Mouse (Mus musculus): ENCODE data around the gene Tmem150b.
A peak's percentile ranks its signal among the peaks of the same experiment; 100 is the strongest.

Gene Tmem150b

DNA sequence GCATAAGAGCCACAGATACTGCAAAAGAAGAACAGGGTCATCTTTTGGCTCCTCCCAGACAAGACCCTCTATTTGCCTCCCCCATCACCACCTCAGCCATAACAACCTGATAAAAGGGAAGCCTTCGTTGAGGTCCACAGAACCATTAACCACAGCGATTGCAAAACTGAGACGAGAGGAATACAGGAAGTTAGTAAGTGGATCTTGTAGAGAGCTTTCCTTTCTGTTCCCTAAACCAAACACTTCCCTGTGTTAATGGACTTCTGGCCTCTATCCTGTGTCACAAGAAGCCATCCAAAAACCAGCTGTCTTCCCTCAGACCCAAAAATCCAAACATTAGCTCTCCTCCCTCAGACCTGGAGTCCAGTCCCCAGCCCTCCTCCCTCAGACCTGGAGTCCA is 690 bp downstream of the Tmem150b start:
- no peak for DNase-seq

DNA sequence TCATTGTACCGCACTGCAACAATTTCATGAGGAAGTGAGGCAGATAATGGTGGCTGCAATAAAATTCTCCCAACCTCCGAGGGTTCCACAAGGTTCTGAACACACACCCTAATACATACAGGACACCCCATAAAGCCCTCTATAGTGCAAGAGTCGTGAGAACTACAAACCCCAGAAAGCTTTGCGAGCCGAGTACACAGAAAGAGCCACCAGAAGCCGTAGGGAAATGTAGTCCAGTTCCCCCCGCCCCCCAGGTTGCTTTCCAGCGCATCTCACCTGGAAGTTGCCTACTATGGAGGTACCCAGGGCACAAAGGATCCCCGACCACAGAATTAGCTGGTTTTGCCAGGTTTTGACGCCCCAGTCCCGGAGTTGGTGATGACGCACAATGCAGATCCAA is 1.5 kb downstream of the Tmem150b start:
- DNase-seq: peak; percentile 52 to 73

DNA sequence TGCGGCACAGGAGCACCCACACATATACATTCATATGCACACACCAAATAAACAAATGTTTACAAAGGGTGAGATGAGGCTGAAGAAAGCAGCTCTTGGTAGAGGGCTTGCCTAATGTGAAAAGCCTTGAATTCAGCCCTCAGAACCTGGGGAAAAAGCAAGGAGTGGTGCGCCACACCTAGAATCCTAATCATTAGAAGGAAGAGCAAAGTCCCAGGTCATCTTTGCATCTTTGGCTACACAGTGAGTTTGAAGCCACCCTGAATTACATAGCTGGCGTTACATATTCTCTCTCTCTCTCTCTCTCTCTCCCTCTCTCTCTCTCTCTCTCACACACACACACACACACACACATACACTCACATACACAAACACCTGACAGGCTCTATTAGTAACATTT is 5.8 kb downstream of the Tmem150b start:
- no peak for DNase-seq

DNA sequence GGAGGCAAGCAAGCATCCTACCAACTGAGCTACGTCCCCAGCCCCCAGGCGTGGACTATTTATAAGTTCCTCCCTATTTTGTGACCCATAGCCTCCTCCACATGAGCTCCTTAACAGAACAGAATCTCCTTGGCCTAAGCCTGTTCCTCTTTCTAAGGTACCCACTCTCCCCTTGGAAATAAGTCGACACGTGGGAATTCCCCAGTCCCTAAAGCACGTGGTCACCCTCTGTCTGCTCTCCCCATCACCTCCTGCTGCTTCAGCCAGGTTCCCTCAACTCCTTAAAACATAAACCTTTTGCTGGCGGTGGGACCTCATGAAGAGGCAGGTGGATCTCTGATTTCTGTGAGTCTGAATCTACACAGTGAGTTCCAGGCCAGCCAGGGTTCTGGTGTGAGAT is 8.1 kb downstream of the Tmem150b start:
- DNase-seq: no peak

DNA sequence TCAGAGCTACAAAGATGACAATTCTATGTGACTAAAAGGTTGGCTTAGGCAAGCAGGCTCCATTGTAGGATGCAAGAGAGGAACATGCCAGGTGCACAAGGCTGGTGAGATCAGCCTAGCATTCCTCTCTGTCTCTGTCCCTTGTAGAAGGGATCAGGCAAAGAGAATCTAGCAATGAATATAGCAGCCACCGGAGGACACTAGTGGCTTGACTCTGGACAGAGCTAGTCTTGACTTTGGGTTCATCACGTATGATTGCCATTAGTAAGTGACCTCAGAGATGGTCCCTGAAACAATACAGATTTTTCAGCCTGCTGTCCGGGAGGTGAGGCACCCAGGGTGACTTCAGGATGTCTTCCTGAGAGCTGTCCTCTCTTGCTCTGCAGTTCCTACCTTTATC is 12.5 kb downstream of the Tmem150b start:
- DNase-seq: no peak

DNA sequence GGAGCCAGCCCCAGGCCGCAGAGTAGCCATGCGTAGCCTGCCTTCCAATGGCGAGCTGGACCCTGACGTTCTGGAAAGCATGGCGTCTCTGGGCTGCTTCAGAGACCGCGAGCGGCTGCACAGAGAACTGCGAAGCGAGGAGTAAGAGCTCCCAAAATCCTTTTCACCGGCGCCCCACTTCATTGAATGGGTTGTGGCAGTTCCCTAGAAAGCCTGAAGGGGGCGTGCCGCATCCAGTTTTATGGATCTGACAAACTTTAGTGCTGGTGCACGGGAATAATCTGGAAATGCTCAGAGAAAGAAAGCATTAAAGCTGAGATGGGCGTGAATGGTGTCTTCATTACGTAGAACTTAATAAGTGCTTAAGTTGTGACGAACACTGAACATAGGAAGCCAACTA is 20.0 kb downstream of the Tmem150b start:
- peak; percentile 55 to 68 for DNase-seq

DNA sequence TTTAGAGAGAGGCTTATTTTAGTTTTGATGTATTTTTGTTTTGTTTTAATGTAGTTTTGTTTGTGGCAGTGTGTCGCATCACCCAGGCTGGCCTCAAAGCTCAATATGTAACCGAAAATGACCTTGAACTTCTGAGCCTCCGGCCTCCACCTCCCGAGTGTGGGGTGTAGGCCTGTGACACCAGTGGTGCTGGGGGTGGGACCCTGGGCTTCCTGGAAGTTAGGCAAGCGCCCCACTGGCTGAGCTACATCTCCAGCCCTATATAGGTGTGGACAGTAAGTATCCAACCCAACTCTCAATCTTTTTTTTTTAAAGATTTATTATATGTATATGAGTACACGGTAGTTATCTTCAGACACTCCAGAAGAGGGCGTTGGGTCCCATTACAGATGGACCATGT is 21.9 kb downstream of the Tmem150b start:
- DNase-seq: no peak

DNA sequence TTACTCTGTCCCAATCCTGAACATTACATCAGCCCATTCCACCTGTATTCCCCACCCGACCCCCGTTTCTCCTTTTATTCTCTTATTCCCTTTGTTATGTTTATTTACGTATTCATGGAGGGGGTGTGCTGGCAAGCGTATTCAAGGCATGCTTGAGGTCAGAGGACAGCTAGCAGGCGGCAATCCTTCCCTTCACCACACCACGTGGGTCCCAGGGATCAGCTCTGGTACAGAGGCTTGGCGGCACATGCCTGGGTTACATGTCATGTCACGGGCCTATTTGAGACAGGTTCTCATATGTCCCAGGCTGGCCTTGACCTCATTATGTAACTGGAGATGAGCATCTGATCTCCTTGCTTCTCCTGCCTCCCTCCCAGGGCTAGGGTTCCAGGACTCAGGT is 22.7 kb downstream of the Tmem150b start:
- DNase-seq: peak in 1 of 2 experiments; percentile 16

DNA sequence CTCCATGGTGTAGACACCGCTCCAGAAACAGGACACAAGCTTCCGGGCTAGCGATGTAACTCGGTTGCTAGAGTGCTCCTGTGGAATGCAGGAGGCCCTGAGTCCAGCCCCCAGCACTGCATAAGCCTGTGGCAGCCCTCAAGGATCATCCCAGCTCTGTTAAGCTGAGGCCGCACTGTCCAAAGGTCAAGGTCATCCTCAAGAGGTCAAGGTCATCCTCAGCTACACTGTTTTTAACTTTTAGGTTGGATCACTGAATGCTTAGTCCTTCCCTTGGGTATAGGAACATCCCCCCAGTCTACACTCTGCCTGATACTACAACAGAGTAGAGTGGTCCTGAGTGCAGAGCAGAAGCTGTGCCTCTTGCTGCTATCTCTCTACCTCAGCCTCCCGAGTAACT is 32.0 kb downstream of the Tmem150b start:
- no peak for DNase-seq

DNA sequence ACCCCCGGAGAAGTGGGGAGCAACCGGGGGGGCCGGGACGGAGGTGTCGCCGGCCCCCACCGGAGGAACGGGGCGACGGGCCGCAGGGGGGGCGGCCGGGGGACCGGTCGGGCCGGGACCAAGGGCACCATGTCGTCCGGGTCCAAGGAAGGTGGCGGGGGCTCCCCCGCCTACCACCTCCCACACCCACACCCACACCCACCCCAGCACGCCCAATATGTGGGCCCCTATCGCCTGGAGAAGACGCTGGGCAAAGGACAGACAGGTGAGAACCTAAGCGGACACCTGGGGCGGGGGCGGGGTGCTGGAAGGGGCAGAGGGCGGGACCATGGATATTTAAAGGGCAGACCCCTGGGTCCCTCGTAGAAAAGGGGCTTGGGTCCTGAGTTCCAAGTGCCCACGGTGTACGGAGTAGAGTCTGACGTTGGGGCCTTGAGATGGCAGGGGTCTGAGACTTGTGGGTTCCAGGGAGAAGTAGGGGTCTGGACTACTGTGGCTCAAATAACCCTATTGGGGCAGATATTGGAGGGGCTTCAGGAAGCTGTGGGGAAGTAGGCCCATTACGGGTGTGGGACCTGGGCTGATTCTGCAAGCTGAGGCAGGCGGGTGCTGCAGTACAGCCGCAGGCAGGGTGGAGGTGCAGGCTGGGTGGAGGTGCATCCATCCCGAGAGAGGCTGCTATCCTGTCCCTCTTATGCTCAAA is 33.9 kb downstream of the Tmem150b start:
- DNase-seq: peak; percentile 58

DNA sequence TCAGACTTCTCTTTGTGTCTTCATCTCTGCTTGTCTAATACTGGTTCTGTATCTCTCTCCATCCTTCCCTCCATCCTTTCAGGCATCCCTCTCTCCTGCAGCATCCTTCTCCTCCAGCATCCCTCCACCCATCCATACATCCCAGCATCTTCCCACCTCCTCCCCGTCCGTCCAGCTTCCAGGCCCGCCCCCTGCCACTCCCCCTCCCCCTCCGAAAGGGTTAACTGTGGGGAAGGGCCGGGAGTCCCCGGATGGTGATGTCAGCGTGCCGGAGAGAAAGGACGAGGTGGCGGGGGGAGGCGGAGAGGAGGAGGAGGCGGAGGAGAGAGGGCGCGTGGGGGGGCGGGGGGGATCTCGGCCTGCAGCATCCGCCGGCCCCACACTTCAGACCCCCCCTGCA is 34.7 kb downstream of the Tmem150b start, which contains the start of gene Brsk1:
TSS of gene Brsk1 (plus strand) at position 218 of the 400 bp plus-strand sequence.
- DNase-seq: peak; percentile 87 to 94

DNA sequence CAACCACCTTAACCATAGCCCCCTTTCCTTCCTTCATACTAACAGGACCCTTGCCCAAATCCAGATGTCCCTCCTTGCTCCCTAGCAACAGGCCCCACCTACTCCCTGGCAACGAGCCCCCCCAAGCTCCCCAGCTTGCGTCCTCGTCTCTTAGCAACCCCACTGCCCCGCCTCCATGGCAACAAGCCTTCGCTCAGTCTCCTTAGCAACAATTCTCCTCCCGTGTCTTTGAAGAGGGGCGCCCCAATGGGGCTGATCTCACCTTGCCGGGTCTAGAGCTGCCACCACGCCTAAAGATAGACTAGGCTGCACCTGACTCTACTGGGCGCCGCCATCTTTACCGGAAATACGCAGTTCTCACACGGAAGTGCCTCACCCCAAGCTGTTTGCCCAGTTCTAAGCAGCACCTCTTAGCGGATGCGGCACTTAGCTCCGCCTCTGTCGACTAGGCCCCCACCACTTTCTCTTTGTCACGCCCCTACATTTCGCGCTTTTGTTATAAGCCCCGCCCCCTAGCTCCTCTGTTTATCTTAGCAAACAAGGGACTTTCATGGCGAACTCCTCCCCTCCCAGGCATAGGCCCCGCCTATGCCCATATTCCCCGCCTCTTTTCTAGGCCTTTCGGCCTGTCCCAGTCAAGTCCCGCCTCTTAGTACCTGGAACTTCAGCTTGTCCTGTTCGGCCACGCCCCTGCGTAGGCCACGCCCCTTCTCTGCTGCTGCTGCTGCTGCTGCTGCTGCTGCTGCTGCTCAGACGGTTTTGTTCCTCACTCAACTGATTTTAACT is 40.2 kb downstream of the Tmem150b start, which contains the start of gene Hspbp1:
TSS of gene Hspbp1 (minus strand) at position 437 of the 786 bp plus-strand sequence.
- peak; percentile 89 to 90 for DNase-seq

DNA sequence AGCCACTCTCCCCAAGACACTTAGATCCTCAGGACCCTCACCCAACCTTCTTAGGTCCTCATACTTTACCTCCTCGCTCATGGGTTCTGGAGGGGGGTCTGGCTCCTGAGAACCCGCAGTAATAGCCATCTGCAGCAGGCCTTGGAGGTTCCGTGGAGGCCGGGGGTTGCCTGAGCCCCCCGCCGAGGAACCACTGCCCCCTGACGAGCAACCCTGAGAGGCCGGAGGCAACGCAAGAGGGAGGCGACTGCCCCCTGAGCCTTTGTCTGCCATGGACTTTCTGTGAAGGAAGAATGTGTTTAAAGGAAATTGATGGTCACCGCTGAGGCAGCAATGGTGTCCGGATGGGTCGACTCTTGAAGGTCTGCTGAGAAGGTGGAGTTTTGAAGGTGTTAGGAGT is 40.8 kb downstream of the Tmem150b start:
- no peak for DNase-seq

DNA sequence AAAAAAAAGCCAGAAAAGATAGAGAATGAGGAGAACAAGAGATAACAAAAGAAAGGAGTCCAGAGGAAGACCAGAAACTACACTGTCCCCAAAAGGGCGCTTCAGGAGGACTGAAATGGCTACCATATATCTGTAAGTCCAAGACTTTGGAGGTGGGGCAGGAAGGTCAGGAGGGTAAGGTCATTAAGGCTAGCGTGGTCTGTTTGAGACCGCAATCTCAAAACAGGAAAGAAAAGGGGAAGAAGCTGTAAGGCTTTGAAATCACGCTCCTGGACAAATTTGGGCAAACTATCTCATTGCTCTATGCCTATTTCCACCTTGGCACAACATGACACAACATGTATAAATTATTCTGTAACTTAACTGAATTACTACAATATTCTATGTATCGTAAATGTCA is 41.7 kb downstream of the Tmem150b start:
- no peak for DNase-seq

DNA sequence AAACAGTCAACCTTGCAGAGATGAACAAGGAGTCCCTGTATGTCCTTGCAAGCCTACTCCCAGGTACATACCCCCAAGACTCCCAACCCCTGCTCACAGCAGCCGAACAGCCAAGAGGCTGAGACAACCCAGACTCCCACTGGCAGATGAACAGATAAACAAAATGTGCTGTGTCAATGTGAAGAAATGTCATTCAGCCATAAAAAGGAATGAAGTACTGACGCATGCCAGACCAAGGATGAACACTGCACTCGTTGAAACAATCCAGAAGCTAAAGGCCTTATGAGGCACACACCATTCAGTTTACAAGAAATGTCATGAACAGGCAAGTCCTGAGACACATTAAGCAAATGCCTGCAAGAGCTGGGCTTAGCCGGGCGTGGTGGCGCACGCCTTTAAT is 49.8 kb downstream of the Tmem150b start:
- DNase-seq: no peak

DNA sequence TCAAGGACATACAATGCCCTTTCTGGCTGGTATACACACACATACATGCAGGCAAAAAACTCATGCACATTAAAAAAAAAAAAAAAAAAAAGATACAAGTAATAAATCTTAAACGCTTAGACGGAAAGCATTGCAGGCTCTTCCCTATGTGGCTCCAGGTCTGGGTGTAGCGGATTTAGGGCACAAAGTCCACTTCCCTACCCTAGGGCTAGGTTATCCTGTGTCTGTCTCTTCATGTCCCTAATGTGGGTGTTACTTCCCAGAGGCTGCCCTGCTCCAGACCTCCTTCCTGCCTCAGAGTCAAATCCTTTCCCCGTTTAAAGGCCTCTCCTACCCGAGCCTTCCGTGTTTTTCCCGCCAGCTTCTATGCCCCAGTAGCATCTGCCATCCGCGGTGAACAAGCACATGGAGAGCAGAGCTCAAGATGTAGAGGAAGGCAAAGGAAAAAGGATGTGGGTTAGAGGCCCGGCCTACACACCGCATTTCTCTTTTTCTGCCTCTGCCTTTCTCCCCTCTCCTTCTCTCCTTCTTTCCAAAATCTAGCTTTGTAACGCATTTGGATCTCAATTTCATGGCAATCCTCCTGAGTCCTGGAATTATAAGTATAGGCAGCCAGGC is 50.8 kb downstream of the Tmem150b start:
- DNase-seq: no peak

DNA sequence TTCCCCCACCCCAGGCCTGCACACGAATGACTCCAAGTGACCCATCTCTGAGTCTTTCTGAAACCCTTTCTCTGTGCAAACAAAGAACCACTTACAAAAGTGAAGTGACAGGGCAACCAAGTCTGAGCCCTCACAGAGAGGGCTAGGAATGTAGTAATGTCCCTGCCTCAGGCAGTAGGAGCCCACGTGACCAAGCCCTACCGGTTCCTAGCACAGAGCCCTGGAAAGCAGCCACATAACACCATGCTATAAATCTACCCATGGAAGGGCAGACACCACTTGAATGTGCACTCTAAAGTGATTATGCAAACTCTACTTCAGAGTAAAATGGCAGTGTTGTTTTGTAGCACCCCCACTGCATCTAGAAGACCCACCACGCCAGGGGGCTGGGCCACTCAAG is 53.1 kb downstream of the Tmem150b start:
- no peak for DNase-seq

DNA sequence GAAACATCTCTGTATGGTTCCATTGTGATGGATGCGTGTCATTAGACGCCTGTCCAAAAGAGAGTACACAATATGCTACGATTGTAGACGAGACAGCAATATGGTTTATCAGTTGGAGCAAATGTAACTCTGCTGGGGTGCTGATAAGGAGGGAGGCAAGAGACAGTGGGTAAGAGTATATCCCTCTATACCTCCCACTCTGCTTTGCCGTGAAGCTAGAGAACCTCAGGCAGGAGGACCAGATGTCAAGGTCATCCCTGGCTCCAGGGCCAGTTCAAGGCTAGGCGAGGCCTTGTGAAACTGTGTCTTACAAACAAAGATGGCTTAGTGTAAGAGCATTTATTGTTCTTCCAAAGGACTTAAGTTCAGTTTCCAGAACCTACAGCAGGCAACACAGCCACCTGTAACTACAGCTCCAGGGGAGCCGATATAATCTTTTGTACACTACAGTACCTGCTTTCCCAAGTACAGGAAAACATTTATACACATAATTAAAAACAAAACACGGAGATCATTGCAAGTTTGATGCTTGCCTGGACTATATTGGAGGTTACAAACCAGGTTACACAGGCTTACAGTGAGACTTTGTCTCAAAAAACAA is 54.3 kb downstream of the Tmem150b start:
- DNase-seq: no peak

DNA sequence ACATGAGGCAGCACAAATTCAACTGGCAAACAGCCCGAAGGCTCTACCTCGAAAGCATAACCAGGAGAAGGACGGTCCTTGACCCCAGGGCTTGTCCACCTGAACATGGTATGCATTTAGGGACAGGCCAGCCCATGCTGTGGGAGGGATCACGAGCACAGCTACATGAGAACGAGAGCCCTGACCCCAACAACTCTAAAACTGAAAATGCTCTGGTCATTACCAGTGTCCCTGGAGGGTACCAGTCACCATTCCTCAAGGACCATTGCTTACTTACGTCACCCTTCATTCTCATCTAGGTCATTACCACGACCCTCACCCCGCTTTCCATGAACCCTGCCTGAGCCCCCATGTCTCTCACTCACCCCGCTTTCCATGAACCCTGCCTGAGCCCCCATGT is 55.9 kb downstream of the Tmem150b start:
- DNase-seq: no peak

DNA sequence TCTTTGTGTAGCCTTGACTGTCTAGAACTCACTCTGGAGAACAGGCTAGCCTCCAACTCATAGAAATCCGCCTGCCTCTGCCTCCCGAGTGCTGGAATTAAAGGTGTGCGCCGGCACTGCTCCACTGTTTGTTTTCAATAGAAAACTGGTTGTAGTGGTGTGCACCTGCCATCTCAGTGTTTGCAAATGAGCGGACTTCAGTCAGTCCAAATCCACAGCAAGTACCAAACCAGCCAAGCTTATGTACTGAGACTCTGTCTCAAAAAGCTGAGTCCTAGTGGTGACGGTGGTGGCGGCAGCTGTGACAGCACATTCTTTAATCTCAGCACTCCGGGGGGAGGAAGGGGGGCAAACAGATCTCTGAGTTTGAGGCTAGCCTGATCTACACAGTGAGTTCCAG is 56.5 kb downstream of the Tmem150b start:
- DNase-seq: no peak

DNA sequence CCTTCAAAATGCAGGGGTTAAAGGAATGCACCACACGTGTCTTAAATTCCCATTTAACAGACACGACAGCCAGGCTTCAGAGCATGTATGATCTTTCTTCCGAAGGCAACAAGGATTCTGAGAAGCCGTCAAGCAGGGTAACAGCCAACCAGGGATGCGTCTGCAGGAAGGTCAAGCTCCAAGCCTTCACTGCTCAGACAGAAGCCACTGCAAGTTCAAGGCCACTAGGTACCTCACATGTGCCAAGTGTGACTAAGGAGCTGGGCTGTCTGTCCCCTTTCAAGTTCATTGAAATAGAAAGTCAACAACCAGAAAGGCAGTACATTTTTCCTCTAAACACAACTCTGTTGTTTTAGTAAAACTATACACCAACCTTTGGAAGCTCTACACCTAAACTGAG is 58.2 kb downstream of the Tmem150b start:
- no peak for DNase-seq

DNA sequence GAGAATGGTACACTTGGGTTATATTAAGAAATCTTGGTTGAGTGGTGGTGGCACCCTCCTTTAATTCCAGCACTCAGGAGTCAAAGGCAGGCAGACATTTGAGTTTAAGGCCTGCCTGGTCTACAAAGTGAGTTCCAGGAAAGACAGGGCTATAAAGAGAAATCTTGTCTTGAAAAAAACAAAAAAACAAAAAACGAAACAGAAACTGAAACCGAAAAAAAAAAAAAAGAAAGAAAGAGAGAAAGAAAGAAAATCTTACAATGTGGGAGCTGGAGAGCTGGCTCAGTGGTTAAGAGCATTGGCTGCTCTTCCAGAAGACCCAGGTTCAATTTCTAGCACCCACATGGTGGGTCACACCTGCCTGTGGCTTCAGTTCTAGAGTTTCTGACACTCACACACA is 61.3 kb downstream of the Tmem150b start:
- no peak for DNase-seq

DNA sequence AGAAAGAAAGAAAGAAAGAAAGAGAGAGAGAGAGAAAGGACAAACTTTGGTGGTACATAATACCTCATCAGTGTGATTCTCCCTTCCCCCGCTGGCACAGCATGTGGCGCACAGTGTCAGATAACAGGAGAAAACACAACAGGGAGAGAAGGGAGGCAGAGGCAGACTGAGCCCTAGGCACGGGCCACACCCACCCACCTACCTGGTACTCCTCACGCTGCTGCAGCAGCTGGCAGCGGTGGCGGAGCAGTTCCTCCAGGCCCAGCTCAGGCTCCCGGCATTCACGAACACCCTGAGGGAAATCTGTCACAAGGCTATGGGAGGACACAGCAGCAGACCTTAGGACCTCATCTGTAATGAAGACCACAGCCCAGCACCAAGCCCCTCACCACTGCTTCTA is 61.9 kb downstream of the Tmem150b start:
- DNase-seq: no peak
